Mouse (Mus musculus): ENCODE results near the gene Inafm2. TPM values are rescaled to one million over a fixed set of nuclear protein-coding genes. Genes with fewer than 3 reads are reported as not detected.
A peak's percentile ranks its signal among the peaks of the same experiment; 100 is the strongest.

Inafm2 gene
- total RNA-seq, 2 experiments from 2014 or later: 10.6 to 12.0 TPM

GRCm38 (mm10) chr2:118723693-118724486 lies 21.7 kb upstream of the Inafm2 start:
- ATAC-seq (ENCODE audit: poor library complexity, severe bottlenecking): no peak

GRCm38 (mm10) chr2:118725511-118725910 lies 20.0 kb upstream of the Inafm2 start:
- no peak for ATAC-seq (ENCODE audit: poor library complexity, severe bottlenecking)

- ATAC-seq (ENCODE audit: poor library complexity, severe bottlenecking): no peak
These were observed 18.7 kb upstream of the Inafm2 start for GRCm38 (mm10) chr2:118726873-118727272.

GRCm38 (mm10) chr2:118727911-118728310 lies 17.6 kb upstream of the Inafm2 start:
- 0 out of 2 replicates have a peak, but pooled peaks have one; percentile 0 for ATAC-seq (ENCODE audit: poor library complexity, severe bottlenecking)

- peak; percentile 60 for ATAC-seq (ENCODE audit: poor library complexity, severe bottlenecking)
These were observed 17.2 kb upstream of the Inafm2 start, which contains the start of gene Plcb2 for GRCm38 (mm10) chr2:118728337-118728736. TSS of gene Plcb2 (minus strand) at chr2:118728438.

- peak; percentile 64 for ATAC-seq (ENCODE audit: poor library complexity, severe bottlenecking)
These were observed 16.4 kb upstream of the Inafm2 start for GRCm38 (mm10) chr2:118729194-118729593.

- no peak for ATAC-seq (ENCODE audit: poor library complexity, severe bottlenecking)
These were observed 15.5 kb upstream of the Inafm2 start for GRCm38 (mm10) chr2:118729816-118730621.

GRCm38 (mm10) chr2:118730622-118730915 lies 15.0 kb upstream of the Inafm2 start:
- ATAC-seq (ENCODE audit: poor library complexity, severe bottlenecking): peak; percentile 57

GRCm38 (mm10) chr2:118731981-118732380 lies 13.6 kb upstream of the Inafm2 start:
- ATAC-seq (ENCODE audit: poor library complexity, severe bottlenecking): no peak

GRCm38 (mm10) chr2:118733341-118733740 lies 12.2 kb upstream of the Inafm2 start:
- no peak for ATAC-seq (ENCODE audit: poor library complexity, severe bottlenecking)

GRCm38 (mm10) chr2:118740341-118740740 lies 5.2 kb upstream of the Inafm2 start:
- no peak for ATAC-seq (ENCODE audit: poor library complexity, severe bottlenecking)

- no peak for ATAC-seq (ENCODE audit: poor library complexity, severe bottlenecking)
These were observed 4.4 kb upstream of the Inafm2 start for GRCm38 (mm10) chr2:118741183-118741582.

- ATAC-seq (ENCODE audit: poor library complexity, severe bottlenecking): peak; percentile 52
These were observed 2.2 kb upstream of the Inafm2 start for GRCm38 (mm10) chr2:118743261-118743943.

GRCm38 (mm10) chr2:118744621-118745020 lies 937 bp upstream of the Inafm2 start:
- 0 out of 2 replicates have a peak, but pooled peaks have one; percentile 8 for ATAC-seq (ENCODE audit: poor library complexity, severe bottlenecking)

GRCm38 (mm10) chr2:118745915-118746901 lies 650 bp downstream of the Inafm2 start:
- peak; percentile 32; the same call in 1 of the 2 replicates for ATAC-seq (ENCODE audit: poor library complexity, severe bottlenecking)

- no peak for ATAC-seq (ENCODE audit: poor library complexity, severe bottlenecking)
These were observed 1.9 kb downstream of the Inafm2 start for GRCm38 (mm10) chr2:118747301-118747960.

- no peak for ATAC-seq (ENCODE audit: poor library complexity, severe bottlenecking)
These were observed 3.9 kb downstream of the Inafm2 start for GRCm38 (mm10) chr2:118749341-118749884.

GRCm38 (mm10) chr2:118750476-118750875 lies 4.9 kb downstream of the Inafm2 start:
- no peak for ATAC-seq (ENCODE audit: poor library complexity, severe bottlenecking)

Measured in megakaryocyte, adult 5-6 weeks (primary cell).